Mouse (Mus musculus) neural tube, embryonic 13.5 days (tissue): ENCODE data around the gene Prdx6b. TPM values are rescaled to one million over a fixed set of nuclear protein-coding genes. Genes with fewer than 3 reads are reported as not detected.

Experiments used
- ATAC-seq: fragments of 200-750 bp; cut with Nextera tagmentation; 2 replicates; pipeline ENCODE4 v1.8.0; 2017; ENCODE audit warnings: low read depth, mild to moderate bottlenecking, moderate TSS enrichment, moderate library complexity
- H3K27ac ChIP-seq: fragments of 300-500 bp; sonication (generic); replicated peaks from 2 replicates; pipeline ENCODE4 v1.5.1; 2015; ENCODE audit warnings: moderate library complexity, mild to moderate bottlenecking, inconsistent platforms
- H3K27me3 ChIP-seq: fragments of 300-500 bp; sonication (generic); 2 replicates; pipeline ENCODE4 v1.6.1; 2015; ENCODE audit warnings: mild to moderate bottlenecking, inconsistent platforms
- H3K36me3 ChIP-seq: fragments of 300-500 bp; sonication (generic); 2 replicates; pipeline ENCODE4 v1.6.1; 2015; ENCODE audit warnings: mild to moderate bottlenecking, inconsistent platforms
- H3K4me1 ChIP-seq: fragments of 300-500 bp; sonication (generic); replicated peaks from 2 replicates; pipeline ENCODE4 v1.6.1; 2015; ENCODE audit warnings: inconsistent platforms
- H3K4me2 ChIP-seq: fragments of 300-500 bp; sonication (generic); 2 replicates; pipeline ENCODE4 v1.6.1; 2015; ENCODE audit warnings: inconsistent platforms, mild to moderate bottlenecking, moderate library complexity
- H3K4me3 ChIP-seq: fragments of 300-500 bp; sonication (generic); 2 replicates; pipeline ENCODE4 v1.5.1; 2015; ENCODE audit warnings: mild to moderate bottlenecking, inconsistent platforms
- H3K9ac ChIP-seq: fragments of 300-500 bp; sonication (generic); 2 replicates; pipeline ENCODE4 v1.6.1; 2015; ENCODE audit warnings: moderate library complexity, mild to moderate bottlenecking, inconsistent platforms
- H3K9me3 ChIP-seq: fragments of 300-500 bp; sonication (generic); 2 replicates; pipeline ENCODE4 v1.6.1; 2016; ENCODE audit warnings: inconsistent platforms
- WGBS: fragments of 180-500 bp; shearing (Covaris S2); methylation state at CpG from one replicate; pipeline ENCODE4 v1.1.7; 2015; 5-methylcytosine and 5-hydroxymethylcytosine counted together
- polyA plus RNA-seq: library from polyadenylated mRNA; unstranded; fragments of >200 nt; fragmentation: Nextera tagmentation; extraction: Ambion mirVana; gene quantifications from 2 replicates; pipeline ENCODE4 v1.2.1, GENCODE M21; 2015

Prdx6b gene
- polyA plus RNA-seq, 1 experiment from 2014 or later: not detected

- WGBS: 67% methylated on average over 4 of the region's 4 CpGs
- H3K27me3 ChIP-seq: no peaks in the 10 kb centered on the region
- no peaks in the 10 kb centered on the region for H3K4me1 ChIP-seq
- no peak overlapping the region for H3K9ac ChIP-seq
- H3K4me2 ChIP-seq: no peak overlapping the region
- H3K36me3 ChIP-seq: no peaks in the 10 kb centered on the region
- no peak overlapping the region for H3K27ac ChIP-seq
- no peaks in the 10 kb centered on the region for H3K9me3 ChIP-seq
- H3K4me3 ChIP-seq: no peak overlapping the region
- no peak for ATAC-seq
These were observed 8.5 kb downstream of the Prdx6b start for GRCm38 (mm10) chr2:80300806-80301205.

GRCm38 (mm10) chr2:80303957-80304356 lies 11.7 kb downstream of the Prdx6b start:
- Histone ChIP-seq H3K36me3 (no peaks in the 10 kb centered on the region), H3K9me3 (no peaks in the 10 kb centered on the region), H3K9ac (no peak overlapping the region), H3K27me3 (no peaks in the 10 kb centered on the region), H3K4me1 (no peaks in the 10 kb centered on the region), H3K4me2 (no peak overlapping the region), H3K4me3 (no peak overlapping the region), H3K27ac (no peak overlapping the region)
- WGBS: 95% methylated on average over 2 of the region's 2 CpGs
- ATAC-seq: no peak

GRCm38 (mm10) chr2:80307701-80308100 lies 15.4 kb downstream of the Prdx6b start:
- Histone ChIP-seq H3K9ac (no peak overlapping the region), H3K4me3 (no peak overlapping the region), H3K36me3 (no peaks in the 10 kb centered on the region), H3K27ac (no peak overlapping the region), H3K9me3 (no peaks in the 10 kb centered on the region), H3K27me3 (0 out of 2 replicates have a peak, but pooled peaks cover 8% of the 10 kb centered on the region), H3K4me1 (no peaks in the 10 kb centered on the region), H3K4me2 (no peak overlapping the region)
- WGBS: 90% methylated on average over 3 of the region's 3 CpGs
- no peak for ATAC-seq

- H3K27me3 ChIP-seq: 0 out of 2 replicates have a peak, but pooled peaks cover 8% of the 10 kb centered on the region
These were observed 17.5 kb downstream of the Prdx6b start for GRCm38 (mm10) chr2:80309775-80310174.

GRCm38 (mm10) chr2:80310772-80311171 lies 18.5 kb downstream of the Prdx6b start:
- Histone ChIP-seq H3K4me3 (no peak overlapping the region), H3K36me3 (no peaks in the 10 kb centered on the region), H3K9me3 (no peaks in the 10 kb centered on the region), H3K27ac (no peak overlapping the region), H3K4me1 (peaks cover 4% of the 10 kb centered on the region), H3K27me3 (0 out of 2 replicates have a peak, but pooled peaks cover 8% of the 10 kb centered on the region), H3K9ac (no peak overlapping the region), H3K4me2 (no peak overlapping the region)
- no peak for ATAC-seq
- WGBS: 72% methylated on average over 4 of the region's 4 CpGs

More at GRCm38 (mm10) chr2:80309775-80310174, 17.5 kb downstream of the Prdx6b start:
- H3K36me3 ChIP-seq: no peaks in the 10 kb centered on the region
- H3K9me3 ChIP-seq: no peaks in the 10 kb centered on the region
- no peak overlapping the region for H3K27ac ChIP-seq
- WGBS: 72% methylated on average over 4 of the region's 4 CpGs
- ATAC-seq: no peak
- no peak overlapping the region for H3K4me2 ChIP-seq
- H3K4me1 ChIP-seq: peaks cover 2% of the 10 kb centered on the region
- no peak overlapping the region for H3K9ac ChIP-seq
- H3K4me3 ChIP-seq: no peak overlapping the region

GRCm38 (mm10) chr2:80311350-80311749 lies 19.1 kb downstream of the Prdx6b start:
- Histone ChIP-seq H3K4me1 (peaks cover 9% of the 10 kb centered on the region), H3K27me3 (0 out of 2 replicates have a peak, but pooled peaks cover 8% of the 10 kb centered on the region), H3K9me3 (no peaks in the 10 kb centered on the region), H3K4me3 (no peak overlapping the region), H3K9ac (no peak overlapping the region), H3K27ac (no peak overlapping the region), H3K36me3 (no peaks in the 10 kb centered on the region), H3K4me2 (no peak overlapping the region)
- WGBS: 77% methylated on average over 4 of the region's 4 CpGs
- no peak for ATAC-seq

- Histone ChIP-seq H3K9ac (no peak overlapping the region), H3K36me3 (peaks cover 10% of the 10 kb centered on the region), H3K4me3 (no peak overlapping the region), H3K4me1 (peaks cover 16% of the 10 kb centered on the region), H3K4me2 (no peak overlapping the region), H3K9me3 (no peaks in the 10 kb centered on the region), H3K27me3 (0 out of 2 replicates have a peak, but pooled peaks cover 8% of the 10 kb centered on the region), H3K27ac (no peak overlapping the region)
- WGBS: 57% methylated on average over 1 of the region's 1 CpGs
- no peak for ATAC-seq
These were observed 21.9 kb downstream of the Prdx6b start for GRCm38 (mm10) chr2:80314201-80314600.

- H3K9ac ChIP-seq: peak overlapping the region; percentile 97
- peaks cover 14% of the 10 kb centered on the region for H3K36me3 ChIP-seq
- peak overlapping the region; percentile 71 for H3K4me2 ChIP-seq
- peak overlapping the region; percentile 97 for H3K27ac ChIP-seq
- H3K9me3 ChIP-seq: no peaks in the 10 kb centered on the region
- peaks cover 16% of the 10 kb centered on the region for H3K4me1 ChIP-seq
- WGBS: 47% methylated on average over 7 of the region's 7 CpGs
- peak overlapping the region; percentile 90 for H3K4me3 ChIP-seq
- H3K27me3 ChIP-seq: 0 out of 2 replicates have a peak, but pooled peaks cover 8% of the 10 kb centered on the region
- no peak; the same call in 1 of the 2 replicates for ATAC-seq
These were observed 22.6 kb downstream of the Prdx6b start for GRCm38 (mm10) chr2:80314854-80315241.

- peak within 1 kb of the TSS; percentile 71 for H3K4me2 ChIP-seq
- no peaks in the 10 kb centered on the region for H3K9me3 ChIP-seq
- 0 out of 2 replicates have a peak, but pooled peaks cover 8% of the 10 kb centered on the region for H3K27me3 ChIP-seq
- H3K36me3 ChIP-seq: peaks cover 17% of the 10 kb centered on the region
- H3K4me3 ChIP-seq: peak within 1 kb of the TSS; percentile 90
- peak within 1 kb of the TSS; percentile 97 for H3K27ac ChIP-seq
- peak within 1 kb of the TSS; percentile 97 for H3K9ac ChIP-seq
- WGBS: under 1% methylated on average over 72 of the region's 72 CpGs
- peak; percentile 98 for ATAC-seq
- H3K4me1 ChIP-seq: peaks cover 16% of the 10 kb centered on the region
These were observed 23.2 kb downstream of the Prdx6b start, which contains the start of gene Dnajc10 for GRCm38 (mm10) chr2:80315242-80316161. Gene Dnajc10 (plus strand): TSS chr2:80315466.

- Histone ChIP-seq H3K4me2 (no peak overlapping the region), H3K4me3 (no peak overlapping the region), H3K27me3 (no peaks in the 10 kb centered on the region), H3K27ac (no peak overlapping the region), H3K9ac (no peak overlapping the region), H3K9me3 (no peaks in the 10 kb centered on the region), H3K36me3 (peaks cover 68% of the 10 kb centered on the region), H3K4me1 (no peaks in the 10 kb centered on the region)
- no peak for ATAC-seq
- 95% methylated on average over 4 of the region's 4 CpGs for WGBS
These were observed 30.6 kb downstream of the Prdx6b start for GRCm38 (mm10) chr2:80322878-80323277.

GRCm38 (mm10) chr2:80325779-80326178 lies 33.5 kb downstream of the Prdx6b start:
- Histone ChIP-seq H3K9ac (no peak overlapping the region), H3K9me3 (no peaks in the 10 kb centered on the region), H3K27ac (no peak overlapping the region), H3K4me1 (no peaks in the 10 kb centered on the region), H3K27me3 (no peaks in the 10 kb centered on the region), H3K4me2 (no peak overlapping the region), H3K36me3 (peaks cover 73% of the 10 kb centered on the region), H3K4me3 (no peak overlapping the region)
- WGBS: 96% methylated on average over 2 of the region's 2 CpGs
- no peak for ATAC-seq

GRCm38 (mm10) chr2:80327272-80327671 lies 35.0 kb downstream of the Prdx6b start:
- WGBS: 96% methylated on average over 6 of the region's 6 CpGs
- no peaks in the 10 kb centered on the region for H3K27me3 ChIP-seq
- no peaks in the 10 kb centered on the region for H3K9me3 ChIP-seq
- no peak overlapping the region for H3K9ac ChIP-seq
- H3K36me3 ChIP-seq: peaks cover 68% of the 10 kb centered on the region
- H3K4me1 ChIP-seq: no peaks in the 10 kb centered on the region
- H3K27ac ChIP-seq: no peak overlapping the region
- no peak overlapping the region for H3K4me2 ChIP-seq
- no peak overlapping the region for H3K4me3 ChIP-seq
- no peak for ATAC-seq
